Mouse (Mus musculus) liver, adult 10 weeks (tissue): ENCODE data around the gene Baz2b. TPM values are rescaled to one million over a fixed set of nuclear protein-coding genes. Genes with fewer than 3 reads are reported as not detected.

Experiments used
- polyA plus RNA-seq: library from polyadenylated mRNA; stranded (reverse); fragments of 350-450 nt; fragmentation: Illumina TruSeq; extraction: RNeasy Lipid Tissue Mini Kit (QIAGEN cat#74804); gene quantifications from one replicate; pipeline ENCODE4 v1.2.3, GENCODE M21; 2014; ENCODE audit warnings: low read depth, low replicate concordance

Gene Baz2b
- polyA plus RNA-seq: 17.2 TPM

GRCm38 (mm10) chr2:60209703-60210651, at the start of gene Baz2b, which contains the start of gene March7:
Gene Baz2b (minus strand): TSS chr2:60209839.
Gene March7 (plus strand): TSS chr2:60209887.

GRCm38 (mm10) chr2:59881831-59882741, 327.6 kb downstream of the Baz2b start, which contains the start of gene Wdsub1:
Gene Wdsub1 (minus strand): TSS chr2:59882591.

Other genes starting within 250 kb of the Baz2b start
- 56.3 TPM for gene March7, start within 50 bp of the Baz2b start, polyA plus RNA-seq
- gene Cd302, start 74.6 kb upstream of the Baz2b start, polyA plus RNA-seq: 793 TPM
- 1.7 TPM for gene Ly75, start 173.5 kb upstream of the Baz2b start, polyA plus RNA-seq